Mouse (Mus musculus): Measurements from ENCODE around the gene 1600002K03Rik.

GRCm38 (mm10) chr10:80175536-80176269, 3.0 kb downstream of the 1600002K03Rik start:
- TF ChIP-seq GATA1 (IDR thresholded peaks at IDR 0.05; ENCODE audit: low read length) = no peak
- no peak for TF ChIP-seq TAL1 (IDR thresholded peaks at IDR 0.05; ENCODE audit: low read length)
